Mouse (Mus musculus) midbrain, embryonic 13.5 days (tissue): ENCODE data around the gene Ebf4. TPM values are rescaled to one million over a fixed set of nuclear protein-coding genes. Genes with fewer than 3 reads are reported as not detected.
A peak's percentile ranks its signal among the peaks of the same experiment; 100 is the strongest.

Experiments used
- ATAC-seq: fragments of 200-750 bp; cut with Nextera tagmentation; 2 replicates; pipeline ENCODE4 v1.8.0; 2017; ENCODE audit warnings: mild to moderate bottlenecking, moderate TSS enrichment, moderate library complexity
- H3K27ac ChIP-seq: fragments of 300-500 bp; sonication (generic); 2 replicates; pipeline ENCODE4 v1.5.1; 2015; ENCODE audit warnings: inconsistent platforms, mild to moderate bottlenecking, moderate library complexity
- H3K27me3 ChIP-seq: fragments of 300-500 bp; sonication (generic); 2 replicates; pipeline ENCODE4 v1.6.1; 2015; ENCODE audit warnings: mild to moderate bottlenecking, inconsistent platforms
- H3K36me3 ChIP-seq: fragments of 300-500 bp; sonication (generic); 2 replicates; pipeline ENCODE4 v1.6.1; 2015; ENCODE audit warnings: mild to moderate bottlenecking, inconsistent platforms
- H3K4me1 ChIP-seq: fragments of 300-500 bp; sonication (generic); replicated peaks from 2 replicates; pipeline ENCODE4 v1.6.1; 2015; ENCODE audit warnings: inconsistent platforms
- H3K4me2 ChIP-seq: fragments of 300-500 bp; sonication (generic); replicated peaks from 2 replicates; pipeline ENCODE4 v1.6.1; 2015; ENCODE audit warnings: moderate library complexity, mild to moderate bottlenecking, inconsistent platforms
- H3K4me3 ChIP-seq: fragments of 300-500 bp; sonication (generic); replicated peaks from 2 replicates; pipeline ENCODE4 v1.5.1; 2015; ENCODE audit warnings: mild to moderate bottlenecking, inconsistent platforms
- H3K9ac ChIP-seq: fragments of 300-500 bp; sonication (generic); replicated peaks from 2 replicates; pipeline ENCODE4 v1.6.1; 2015; ENCODE audit warnings: mild to moderate bottlenecking, inconsistent platforms
- H3K9me3 ChIP-seq: fragments of 300-500 bp; sonication (generic); 2 replicates; pipeline ENCODE4 v1.6.1; 2016; ENCODE audit warnings: mild to moderate bottlenecking, inconsistent platforms
- WGBS: fragments of 180-500 bp; shearing (Covaris S2); methylation state at CpG from one replicate; pipeline ENCODE4 v1.1.7; 2015; 5-methylcytosine and 5-hydroxymethylcytosine counted together
- polyA plus RNA-seq: library from polyadenylated mRNA; unstranded; fragments of >200 nt; fragmentation: Nextera tagmentation; extraction: Ambion mirVana; gene quantifications from 2 replicates; pipeline ENCODE4 v1.2.1, GENCODE M21; 2015

The Ebf4 gene
- polyA plus RNA-seq, 1 experiment from 2014 or later = 2.7 TPM

- ATAC-seq = no peak
- no peak overlapping the region for H3K9ac ChIP-seq
- 87% methylated on average over 9 of the region's 9 CpGs for WGBS
- peaks cover 41% of the 10 kb centered on the region for H3K4me1 ChIP-seq
- H3K4me3 ChIP-seq = no peak overlapping the region
- H3K9me3 ChIP-seq = no peaks in the 10 kb centered on the region
- peaks cover 12% of the 10 kb centered on the region; the same call in 1 of the 2 replicates for H3K27me3 ChIP-seq
- H3K27ac ChIP-seq = no peak overlapping the region
- no peak overlapping the region for H3K4me2 ChIP-seq
- H3K36me3 ChIP-seq = peaks cover 6% of the 10 kb centered on the region
Measured at GRCm38 (mm10) chr2:130297580-130297979, 2.6 kb downstream of the Ebf4 start.

- Histone ChIP-seq H3K36me3 (peaks cover 35% of the 10 kb centered on the region), H3K4me1 (peaks cover 5% of the 10 kb centered on the region; the same call in 1 of the 2 replicates), H3K4me3 (no peak overlapping the region), H3K9me3 (no peaks in the 10 kb centered on the region), H3K9ac (no peak overlapping the region), H3K27me3 (no peaks in the 10 kb centered on the region), H3K4me2 (no peak overlapping the region), H3K27ac (no peak overlapping the region)
- no peak for ATAC-seq
- WGBS = 45% methylated on average over 4 of the region's 4 CpGs
Measured at GRCm38 (mm10) chr2:130303014-130303413, 8.0 kb downstream of the Ebf4 start.

GRCm38 (mm10) chr2:130327057-130327456, 32.1 kb downstream of the Ebf4 start:
- Histone ChIP-seq H3K4me2 (no peak overlapping the region), H3K9me3 (no peaks in the 10 kb centered on the region), H3K4me3 (no peak overlapping the region), H3K27me3 (no peaks in the 10 kb centered on the region), H3K36me3 (no peaks in the 10 kb centered on the region), H3K9ac (no peak overlapping the region), H3K4me1 (no peaks in the 10 kb centered on the region), H3K27ac (no peak overlapping the region)
- whole genome bisulfite sequencing = 82% methylated on average over 1 of the region's 1 CpGs
- no peak for ATAC-seq

- H3K9me3 ChIP-seq = no peaks in the 10 kb centered on the region
- WGBS = 89% methylated on average over 2 of the region's 2 CpGs
- H3K27ac ChIP-seq = no peak overlapping the region
- no peak overlapping the region for H3K4me2 ChIP-seq
- no peaks in the 10 kb centered on the region for H3K36me3 ChIP-seq
- no peak overlapping the region for H3K9ac ChIP-seq
- H3K4me3 ChIP-seq = no peak overlapping the region
- no peaks in the 10 kb centered on the region for H3K27me3 ChIP-seq
- ATAC-seq = no peak
- no peaks in the 10 kb centered on the region for H3K4me1 ChIP-seq
Measured at GRCm38 (mm10) chr2:130329502-130329901, 34.5 kb downstream of the Ebf4 start.

- no peaks in the 10 kb centered on the region for H3K9me3 ChIP-seq
- no peaks in the 10 kb centered on the region for H3K27me3 ChIP-seq
- no peak for ATAC-seq
- H3K9ac ChIP-seq = no peak overlapping the region
- no peaks in the 10 kb centered on the region for H3K4me1 ChIP-seq
- H3K36me3 ChIP-seq = no peaks in the 10 kb centered on the region
- no peak overlapping the region for H3K27ac ChIP-seq
- H3K4me3 ChIP-seq = no peak overlapping the region
- H3K4me2 ChIP-seq = no peak overlapping the region
- WGBS = 86% methylated on average over 6 of the region's 6 CpGs
Measured at GRCm38 (mm10) chr2:130335112-130335511, 40.1 kb downstream of the Ebf4 start.

GRCm38 (mm10) chr2:130340464-130341219, 45.7 kb downstream of the Ebf4 start:
- Histone ChIP-seq H3K27ac (no peak overlapping the region), H3K4me1 (no peaks in the 10 kb centered on the region), H3K36me3 (no peaks in the 10 kb centered on the region), H3K9ac (no peak overlapping the region), H3K9me3 (no peaks in the 10 kb centered on the region), H3K4me3 (no peak overlapping the region), H3K4me2 (no peak overlapping the region), H3K27me3 (no peaks in the 10 kb centered on the region)
- no peak for ATAC-seq
- 92% methylated on average over 8 of the region's 8 CpGs for WGBS

- Histone ChIP-seq H3K36me3 (no peaks in the 10 kb centered on the region), H3K4me2 (no peak overlapping the region), H3K4me3 (no peak overlapping the region), H3K9me3 (no peaks in the 10 kb centered on the region), H3K27me3 (no peaks in the 10 kb centered on the region), H3K9ac (no peak overlapping the region), H3K4me1 (no peaks in the 10 kb centered on the region), H3K27ac (no peak overlapping the region)
- WGBS = 91% methylated on average over 7 of the region's 7 CpGs
- ATAC-seq = no peak
Measured at GRCm38 (mm10) chr2:130341220-130341580, 46.2 kb downstream of the Ebf4 start.

GRCm38 (mm10) chr2:130350376-130350775, 55.4 kb downstream of the Ebf4 start:
- 92% methylated on average over 3 of the region's 3 CpGs for WGBS
- no peak overlapping the region for H3K9ac ChIP-seq
- ATAC-seq = no peak

GRCm38 (mm10) chr2:130351758-130352339, 56.9 kb downstream of the Ebf4 start:
- WGBS = 27% methylated on average over 5 of the region's 5 CpGs
- Histone ChIP-seq H3K4me2 (no peak overlapping the region), H3K36me3 (no peaks in the 10 kb centered on the region), H3K9ac (no peak overlapping the region), H3K4me3 (no peak overlapping the region), H3K27me3 (no peaks in the 10 kb centered on the region), H3K27ac (0 out of 2 replicates have a peak overlapping the region, but pooled peaks have one; percentile 40), H3K9me3 (no peaks in the 10 kb centered on the region), H3K4me1 (peaks cover 15% of the 10 kb centered on the region)
- peak; percentile 94 for ATAC-seq

More at GRCm38 (mm10) chr2:130350376-130350775, 55.4 kb downstream of the Ebf4 start:
- Histone ChIP-seq H3K4me3 (no peak overlapping the region), H3K36me3 (no peaks in the 10 kb centered on the region), H3K4me1 (peaks cover 15% of the 10 kb centered on the region), H3K27me3 (no peaks in the 10 kb centered on the region), H3K27ac (no peak overlapping the region), H3K9me3 (no peaks in the 10 kb centered on the region), H3K4me2 (no peak overlapping the region)

GRCm38 (mm10) chr2:130353411-130353810, 58.4 kb downstream of the Ebf4 start:
- Histone ChIP-seq H3K9me3 (no peaks in the 10 kb centered on the region; the same call in 1 of the 2 replicates), H3K4me1 (peaks cover 15% of the 10 kb centered on the region), H3K36me3 (no peaks in the 10 kb centered on the region), H3K9ac (no peak overlapping the region), H3K27ac (no peak overlapping the region), H3K4me2 (no peak overlapping the region), H3K4me3 (no peak overlapping the region), H3K27me3 (no peaks in the 10 kb centered on the region)
- no peak for ATAC-seq
- WGBS = 92% methylated on average over 8 of the region's 8 CpGs

- Histone ChIP-seq H3K27ac (no peak overlapping the region), H3K4me3 (no peak overlapping the region), H3K9me3 (no peaks in the 10 kb centered on the region; the same call in 1 of the 2 replicates), H3K36me3 (no peaks in the 10 kb centered on the region), H3K27me3 (no peaks in the 10 kb centered on the region; the same call in 1 of the 2 replicates), H3K4me2 (no peak overlapping the region), H3K9ac (no peak overlapping the region), H3K4me1 (peaks cover 15% of the 10 kb centered on the region)
- no peak for ATAC-seq
- 79% methylated on average over 3 of the region's 3 CpGs for WGBS
Measured at GRCm38 (mm10) chr2:130353889-130354288, 58.9 kb downstream of the Ebf4 start.

GRCm38 (mm10) chr2:130357551-130357950, 62.6 kb downstream of the Ebf4 start:
- Histone ChIP-seq H3K9me3 (no peaks in the 10 kb centered on the region; the same call in 1 of the 2 replicates), H3K4me1 (peaks cover 4% of the 10 kb centered on the region), H3K27ac (no peak overlapping the region), H3K4me2 (no peak overlapping the region), H3K36me3 (no peaks in the 10 kb centered on the region), H3K4me3 (no peak overlapping the region), H3K27me3 (peaks cover 33% of the 10 kb centered on the region), H3K9ac (no peak overlapping the region)
- 95% methylated on average over 5 of the region's 5 CpGs for WGBS
- ATAC-seq = no peak
